Mouse (Mus musculus) cerebellum, postnatal 4 days (tissue): ENCODE data around the gene Hist1h3g.

ENCODE experiments used
- DNase-seq, 2 experiments: peaks; one replicate each; pipeline ENCODE4 v3.0.0; 2022; ENCODE audit warnings: low spot score in 2 of 2, mixed read lengths in 1 of 2

Gene Hist1h3g

DNA sequence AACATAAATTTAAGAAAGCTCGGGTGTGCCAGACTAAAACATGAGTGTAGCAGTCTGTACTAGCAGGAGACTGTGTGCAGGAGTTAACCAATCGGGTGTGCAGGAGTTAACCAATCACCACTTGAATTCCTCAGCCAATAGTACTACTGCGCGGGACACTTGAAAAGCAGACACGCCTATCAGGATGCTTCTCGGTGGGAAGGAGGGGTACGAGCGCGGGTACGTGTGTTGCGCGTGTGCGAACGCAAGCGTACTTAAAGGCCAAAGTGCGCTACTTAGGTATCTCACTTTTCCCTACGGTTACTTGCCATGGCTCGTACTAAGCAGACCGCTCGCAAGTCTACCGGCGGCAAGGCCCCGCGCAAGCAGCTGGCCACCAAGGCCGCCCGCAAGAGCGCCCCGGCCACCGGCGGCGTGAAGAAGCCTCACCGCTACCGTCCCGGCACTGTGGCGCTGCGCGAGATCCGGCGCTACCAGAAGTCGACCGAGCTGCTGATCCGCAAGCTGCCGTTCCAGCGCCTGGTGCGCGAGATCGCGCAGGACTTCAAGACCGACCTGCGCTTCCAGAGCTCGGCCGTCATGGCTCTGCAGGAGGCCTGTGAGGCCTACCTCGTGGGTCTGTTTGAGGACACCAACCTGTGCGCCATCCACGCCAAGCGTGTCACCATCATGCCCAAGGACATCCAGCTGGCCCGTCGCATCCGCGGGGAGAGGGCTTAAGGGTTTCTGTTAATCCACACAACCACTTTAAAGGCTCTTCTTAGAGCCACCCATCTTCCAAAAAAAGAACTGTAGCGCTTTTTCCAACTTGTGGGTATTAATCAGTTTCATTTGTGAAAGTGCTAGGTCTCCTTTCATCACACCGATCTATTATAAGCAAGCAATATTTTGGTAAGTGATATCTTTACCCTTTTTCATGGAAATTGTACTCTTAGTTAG lies at the start of gene Hist1h3g:
Gene Hist1h3g, plus strand, starts transcription at position 286 of the 939 bp plus-strand sequence.
- DNase-seq, result peak; percentile 72 to 84

DNA sequence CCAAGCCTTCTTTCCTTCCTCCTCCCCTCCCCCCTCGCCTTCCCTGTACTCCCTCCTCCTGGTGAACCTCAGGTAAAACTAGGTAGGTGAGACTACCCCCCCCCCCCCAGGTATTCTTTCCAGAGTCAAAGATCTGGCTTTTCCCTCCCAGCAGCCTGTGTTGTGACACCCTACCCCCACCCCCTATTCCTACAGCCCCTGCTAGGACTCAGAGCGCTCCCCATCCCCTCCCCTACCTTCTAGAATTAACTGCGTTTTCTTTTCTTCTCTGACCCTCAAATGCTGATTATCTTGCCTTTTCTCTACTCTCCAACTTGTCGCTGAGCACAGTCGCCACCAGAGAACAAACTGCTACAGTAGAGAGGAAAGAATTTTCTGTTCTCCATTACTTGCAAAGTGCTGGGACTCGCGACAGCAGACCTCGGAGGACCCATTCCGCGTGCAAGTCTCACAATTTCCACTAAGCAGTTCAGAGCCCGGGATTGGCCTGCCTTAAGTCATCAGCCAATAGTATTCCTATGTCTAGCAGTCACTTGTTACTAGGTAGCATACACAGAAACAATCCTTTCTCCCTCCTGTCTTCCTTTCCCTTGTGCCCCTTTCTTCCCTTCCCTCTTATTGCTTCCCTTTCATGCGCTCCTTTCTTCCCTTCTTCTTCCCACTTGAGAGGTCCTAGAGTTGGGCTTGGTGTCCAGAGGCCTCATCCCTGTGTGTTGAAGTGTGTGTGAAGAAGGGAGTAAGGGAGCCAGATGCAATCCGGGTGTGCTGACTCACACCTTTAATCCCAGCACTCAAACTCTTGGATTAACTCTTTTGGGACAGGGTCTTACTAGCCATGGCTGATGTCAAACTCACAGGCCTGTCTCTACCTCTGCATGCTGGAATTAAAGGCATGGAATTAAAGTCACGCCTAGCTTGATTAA lies 46.6 kb upstream of the Hist1h3g start, which contains the start of gene Btn2a2:
Gene Btn2a2, minus strand, starts transcription at position 458 of the 923 bp plus-strand sequence.
- DNase-seq, result peak in 1 of 2 experiments; percentile 56

DNA sequence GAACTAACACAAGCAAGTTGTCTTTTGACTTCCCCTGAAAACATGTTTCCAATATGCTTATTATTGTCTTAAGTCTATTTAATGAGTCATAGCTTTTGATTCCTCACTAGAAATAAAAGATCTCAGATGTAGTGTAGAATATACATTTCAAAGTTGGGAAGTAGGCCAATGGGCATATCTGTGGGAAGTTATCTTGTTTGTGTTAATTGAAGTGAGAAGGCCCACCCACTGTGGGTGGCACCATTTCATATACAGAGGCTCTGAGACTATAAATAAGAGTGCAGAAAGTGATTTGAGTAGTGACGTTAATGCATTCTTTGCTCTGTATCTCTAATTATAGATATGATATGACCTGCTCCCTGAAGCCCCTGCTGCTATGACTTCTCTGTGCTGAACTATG lies 44.4 kb upstream of the Hist1h3g start:
- no peak for DNase-seq

DNA sequence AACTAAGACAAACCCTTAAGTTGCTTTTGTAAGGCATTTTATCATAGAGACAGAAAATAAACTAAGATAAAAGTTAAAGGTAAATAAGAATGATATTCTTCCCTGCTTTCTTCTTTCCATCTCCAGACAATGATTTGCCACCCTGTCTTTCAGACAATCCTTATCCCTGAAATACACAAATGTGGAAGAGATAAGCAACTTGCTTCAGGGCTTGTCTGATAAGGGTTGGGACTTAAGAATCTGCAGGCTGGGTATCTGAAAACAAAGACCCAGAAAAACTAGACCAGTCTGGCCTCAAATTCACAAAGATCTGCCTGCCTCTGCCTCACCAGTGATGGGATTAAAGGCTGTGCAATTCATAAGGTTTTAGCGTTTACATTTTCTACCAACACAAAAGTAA lies 44.0 kb upstream of the Hist1h3g start:
- no peak for DNase-seq

DNA sequence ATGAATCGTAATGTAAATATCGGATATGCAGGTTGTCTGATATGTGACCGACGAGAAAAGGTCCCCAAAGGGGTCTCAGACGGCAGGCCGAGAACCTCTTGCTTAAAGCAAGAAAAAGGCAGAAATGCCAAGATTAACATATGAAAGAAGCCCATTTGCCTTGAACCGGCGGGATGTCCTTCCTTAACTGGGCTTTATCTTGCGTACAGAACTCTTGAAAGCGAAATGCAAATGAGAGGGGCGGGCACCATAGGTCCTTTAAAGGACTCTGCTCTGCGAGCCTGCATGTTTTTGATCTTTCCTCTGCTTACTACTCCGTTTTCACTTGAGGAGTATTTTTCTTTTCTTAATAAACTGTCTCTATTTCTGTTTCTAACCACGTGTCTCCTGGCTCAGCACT lies 43.2 kb upstream of the Hist1h3g start:
- DNase-seq, result no peak

DNA sequence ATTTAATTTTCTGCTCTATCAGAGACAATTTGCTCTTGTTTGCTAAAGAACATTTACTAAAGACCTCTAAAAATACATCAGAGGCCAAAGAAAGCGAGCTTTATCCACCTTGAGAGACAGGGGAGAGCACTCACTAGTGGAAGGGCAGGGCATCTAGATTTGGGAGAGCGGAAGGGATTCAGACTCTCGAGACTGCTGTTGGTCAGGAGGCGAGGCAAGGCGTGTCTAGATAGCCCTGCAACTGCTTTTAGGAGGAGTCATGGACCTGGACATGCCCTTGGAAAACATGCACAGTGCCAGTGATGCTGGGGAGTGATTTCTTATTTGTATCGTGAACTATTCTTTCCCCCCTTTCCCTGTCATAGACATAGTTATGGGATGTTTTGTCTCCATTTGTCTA lies 39.7 kb upstream of the Hist1h3g start:
- no peak for DNase-seq

DNA sequence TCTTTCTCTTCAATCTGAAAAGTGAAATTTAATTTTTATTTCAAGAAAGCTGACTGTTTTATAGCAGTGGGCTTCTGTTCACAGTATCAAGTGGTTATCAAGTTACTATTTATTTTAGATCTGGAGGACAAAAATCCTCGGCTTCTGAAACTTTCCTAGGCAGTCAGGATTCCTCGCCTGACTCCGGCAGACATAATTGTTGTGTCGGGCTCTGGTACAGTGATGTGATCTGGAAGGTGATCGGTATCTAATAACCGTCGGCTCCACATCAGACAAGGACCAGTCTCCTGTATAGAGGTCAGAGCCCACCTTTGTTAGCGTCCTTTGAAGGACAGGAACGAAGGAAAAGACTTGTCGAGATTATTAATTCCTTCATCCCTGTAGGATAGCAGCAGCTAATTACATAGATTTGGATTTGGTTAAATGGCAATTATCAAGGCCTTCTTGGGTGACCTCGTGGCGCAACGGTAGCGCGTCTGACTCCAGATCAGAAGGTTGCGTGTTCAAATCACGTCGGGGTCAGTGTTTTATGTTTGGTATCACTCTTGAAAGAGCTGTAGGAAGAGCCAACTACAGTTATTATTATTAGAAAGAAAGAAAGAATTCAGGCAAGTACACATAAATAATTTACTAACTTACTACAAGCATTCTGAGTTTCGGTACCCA lies 37.4 kb upstream of the Hist1h3g start:
- DNase-seq, result peak in 1 of 2 experiments; percentile 31

DNA sequence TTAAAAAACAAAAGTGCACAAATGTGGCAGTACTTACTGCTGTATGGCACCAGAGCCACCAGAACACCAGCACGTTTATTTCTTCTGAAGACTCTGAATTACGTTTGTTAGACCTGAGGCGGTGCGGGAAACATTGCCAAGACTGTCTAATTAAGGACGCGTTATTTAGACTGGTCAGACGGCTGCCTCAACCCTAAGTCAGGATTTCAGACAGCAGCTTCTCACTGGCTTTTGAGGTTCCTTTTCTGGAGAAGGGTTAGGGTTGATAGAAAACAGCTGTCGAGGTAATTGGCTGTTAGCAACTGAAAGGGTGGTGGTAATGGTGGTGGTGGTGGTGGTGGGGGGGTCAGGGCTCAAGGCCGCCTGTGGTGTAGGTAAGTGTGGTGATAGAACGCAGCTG lies 36.6 kb upstream of the Hist1h3g start:
- no peak for DNase-seq

DNA sequence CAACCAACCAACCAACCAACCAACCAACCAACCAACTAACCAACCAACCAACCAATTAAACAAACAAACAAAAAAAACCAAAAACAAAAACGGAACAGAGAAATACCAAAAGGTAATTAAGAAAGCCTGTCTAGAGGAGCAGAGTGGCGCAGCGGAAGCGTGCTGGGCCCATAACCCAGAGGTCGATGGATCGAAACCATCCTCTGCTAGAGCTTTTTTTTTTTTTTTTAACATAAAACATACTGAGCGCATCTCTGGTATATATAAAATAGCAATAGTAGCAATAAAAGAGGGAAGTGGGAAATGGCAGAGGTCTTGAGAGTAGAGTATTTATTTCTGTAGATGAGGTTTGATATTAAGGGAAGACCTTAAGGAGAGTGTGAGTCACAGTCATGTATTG lies 35.3 kb upstream of the Hist1h3g start:
- no peak for DNase-seq

DNA sequence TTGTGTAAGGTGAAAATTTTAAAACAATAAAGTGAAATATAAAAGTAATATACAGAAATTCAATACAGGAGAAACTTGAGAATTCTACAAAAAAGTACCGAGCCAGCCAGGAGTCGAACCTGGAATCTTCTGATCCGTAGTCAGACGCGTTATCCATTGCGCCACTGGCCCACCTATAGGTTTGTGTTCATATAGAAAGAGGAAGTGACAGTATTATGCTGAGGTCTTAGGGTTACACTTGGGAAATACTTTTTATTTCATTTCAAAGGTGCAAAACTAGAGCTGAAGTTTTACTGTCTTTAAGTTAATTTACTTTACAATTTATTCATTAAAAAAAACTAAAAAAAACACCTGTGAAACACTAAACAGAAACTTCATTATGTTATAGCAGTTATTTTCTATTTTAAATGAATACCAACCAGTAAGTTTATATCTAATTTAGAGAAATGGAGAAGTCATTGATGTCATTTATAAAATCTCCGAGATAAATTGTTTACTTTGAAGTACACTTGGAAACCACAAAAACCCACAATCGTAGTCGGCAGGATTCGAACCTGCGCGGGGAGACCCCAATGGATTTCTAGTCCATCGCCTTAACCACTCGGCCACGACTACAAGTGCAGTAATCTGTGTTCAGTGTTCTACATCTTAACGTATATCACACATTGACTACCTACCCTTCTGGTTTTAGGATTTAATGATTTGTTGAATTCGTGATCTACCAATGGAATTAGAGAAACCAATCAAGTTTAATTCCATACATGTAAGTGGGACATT lies 34.6 kb upstream of the Hist1h3g start:
- peak in 1 of 2 experiments; percentile 52 for DNase-seq

DNA sequence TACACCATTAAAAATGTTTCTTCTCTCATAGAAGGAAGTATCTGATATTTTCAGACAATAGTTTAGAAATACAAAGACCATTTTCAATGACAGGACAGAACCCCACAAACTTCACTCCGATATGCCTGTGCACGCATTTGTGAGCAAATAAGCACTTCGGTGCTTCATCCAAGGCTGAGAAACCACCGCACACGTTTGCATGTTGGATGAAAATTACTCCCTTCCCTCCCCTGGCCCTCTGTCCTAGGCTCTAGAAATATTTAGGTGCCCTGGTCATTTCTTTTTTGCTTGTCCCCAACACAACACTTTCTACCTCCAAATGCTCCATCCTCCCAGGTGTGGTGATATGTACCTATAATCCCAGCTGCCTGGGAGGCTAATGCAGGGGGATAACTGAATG lies 33.7 kb upstream of the Hist1h3g start:
- DNase-seq, result no peak

DNA sequence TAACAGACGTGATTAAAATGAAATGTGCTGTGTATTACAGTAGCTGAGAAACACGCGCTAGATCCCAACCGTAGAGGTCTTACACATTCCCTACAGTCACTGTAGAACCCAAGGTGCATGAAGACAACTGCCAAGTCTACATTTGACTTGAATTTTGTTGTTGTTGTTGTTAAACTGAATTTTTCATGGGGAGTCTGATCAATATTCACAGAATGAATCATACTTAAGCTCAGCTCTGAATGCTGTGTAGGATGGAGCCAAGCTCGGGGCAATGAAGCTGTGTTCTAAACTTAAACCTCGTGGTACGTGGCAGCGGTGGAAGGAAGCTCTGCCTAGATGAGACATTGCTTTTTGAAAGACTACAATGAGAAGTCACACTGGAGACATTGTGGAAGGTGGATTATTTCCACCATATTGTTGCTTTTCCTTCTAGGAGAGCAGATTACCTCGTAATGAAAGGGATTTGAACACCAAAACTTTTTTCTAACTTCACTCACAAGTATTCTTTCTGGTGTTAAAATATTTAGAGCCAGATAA lies 33.1 kb upstream of the Hist1h3g start:
- DNase-seq, result no peak

DNA sequence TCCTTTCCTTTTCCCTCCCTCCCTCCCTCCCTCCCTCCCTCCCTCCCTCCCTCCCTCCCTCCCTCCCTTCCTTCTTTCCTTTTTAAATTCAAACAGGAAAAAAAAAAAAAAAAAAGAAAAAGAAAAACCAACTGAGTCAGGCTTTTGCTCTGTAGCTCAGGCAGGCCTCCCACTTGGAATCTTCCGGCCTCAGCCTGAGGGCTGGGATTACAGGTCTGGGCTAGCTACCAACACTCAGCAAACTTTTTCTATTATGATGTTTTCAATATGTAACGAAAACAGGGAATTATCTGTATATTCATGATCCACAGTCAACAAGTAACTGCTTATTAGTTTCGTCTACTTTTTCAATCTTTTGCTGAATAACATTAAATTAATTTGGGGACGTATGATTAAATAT lies 32.3 kb upstream of the Hist1h3g start:
- no peak for DNase-seq

DNA sequence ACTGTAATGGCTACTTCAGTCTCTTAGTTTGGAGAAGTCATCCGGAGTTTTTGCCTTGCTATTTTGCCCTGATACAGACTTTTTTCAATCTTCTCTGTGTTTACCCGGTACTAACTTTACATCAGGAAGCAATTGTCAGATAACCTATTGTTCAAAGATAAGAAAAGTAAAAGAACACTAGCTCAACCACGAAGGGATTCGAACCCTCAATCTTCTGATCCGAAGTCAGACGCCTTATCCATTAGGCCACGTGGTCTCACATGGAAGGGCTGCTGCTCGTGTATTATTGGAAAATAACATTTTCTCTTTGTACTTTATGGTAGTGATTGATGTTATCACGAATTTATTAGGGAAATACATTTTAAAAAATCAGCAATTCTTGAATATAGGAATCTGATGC lies 31.4 kb upstream of the Hist1h3g start:
- DNase-seq, result peak in 1 of 2 experiments; percentile 63

DNA sequence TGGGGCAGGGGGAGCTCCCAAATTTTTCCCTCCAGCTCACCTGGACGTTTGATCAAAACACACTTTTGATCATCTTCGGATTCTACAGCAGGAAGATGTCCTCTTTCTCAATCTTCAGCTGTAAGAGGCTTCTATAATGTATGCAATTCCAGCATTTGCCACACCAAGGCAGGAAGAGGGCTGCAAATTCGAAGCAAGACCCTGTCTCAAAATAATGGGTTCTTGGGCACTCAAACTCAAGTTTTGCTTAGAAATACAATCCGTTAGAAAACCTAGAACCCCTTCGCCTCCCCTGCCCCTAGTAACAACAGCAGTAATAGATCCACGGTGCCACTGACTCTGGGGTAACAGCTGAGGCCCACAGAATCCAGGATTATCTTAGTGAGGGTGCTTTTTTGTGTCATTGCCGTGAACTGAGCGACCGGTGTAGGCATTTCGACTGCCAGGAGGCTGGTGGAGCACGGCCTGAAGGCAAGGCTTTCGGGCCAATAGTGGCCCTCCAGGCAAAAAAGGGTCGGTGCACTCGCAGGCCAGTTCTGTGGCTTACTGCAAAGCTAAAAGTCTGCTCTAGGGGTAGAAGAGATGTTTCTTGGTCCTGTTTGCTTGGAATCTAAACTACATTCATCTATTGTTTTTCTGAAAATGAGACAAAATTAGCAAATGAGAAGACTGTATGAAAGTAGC lies 29.4 kb upstream of the Hist1h3g start:
- DNase-seq, result no peak

DNA sequence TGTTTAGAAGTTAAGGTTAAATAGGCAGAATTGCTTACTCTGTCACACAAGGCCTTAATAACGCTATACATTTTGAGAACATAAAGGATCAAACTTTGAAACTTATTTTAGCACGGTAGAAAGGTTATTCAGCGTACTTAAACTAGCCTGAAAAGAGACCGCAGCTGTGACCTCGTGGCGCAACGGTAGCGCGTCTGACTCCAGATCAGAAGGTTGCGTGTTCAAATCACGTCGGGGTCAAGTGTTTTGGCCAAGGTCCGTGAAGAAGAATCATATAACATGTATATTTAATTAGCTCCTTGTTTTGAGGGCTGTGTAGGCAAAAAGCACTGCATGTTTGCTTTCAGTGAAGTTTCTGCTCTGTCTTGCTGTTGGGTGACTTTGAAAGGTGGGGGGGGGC lies 28.9 kb upstream of the Hist1h3g start:
- peak in 1 of 2 experiments; percentile 45 for DNase-seq

DNA sequence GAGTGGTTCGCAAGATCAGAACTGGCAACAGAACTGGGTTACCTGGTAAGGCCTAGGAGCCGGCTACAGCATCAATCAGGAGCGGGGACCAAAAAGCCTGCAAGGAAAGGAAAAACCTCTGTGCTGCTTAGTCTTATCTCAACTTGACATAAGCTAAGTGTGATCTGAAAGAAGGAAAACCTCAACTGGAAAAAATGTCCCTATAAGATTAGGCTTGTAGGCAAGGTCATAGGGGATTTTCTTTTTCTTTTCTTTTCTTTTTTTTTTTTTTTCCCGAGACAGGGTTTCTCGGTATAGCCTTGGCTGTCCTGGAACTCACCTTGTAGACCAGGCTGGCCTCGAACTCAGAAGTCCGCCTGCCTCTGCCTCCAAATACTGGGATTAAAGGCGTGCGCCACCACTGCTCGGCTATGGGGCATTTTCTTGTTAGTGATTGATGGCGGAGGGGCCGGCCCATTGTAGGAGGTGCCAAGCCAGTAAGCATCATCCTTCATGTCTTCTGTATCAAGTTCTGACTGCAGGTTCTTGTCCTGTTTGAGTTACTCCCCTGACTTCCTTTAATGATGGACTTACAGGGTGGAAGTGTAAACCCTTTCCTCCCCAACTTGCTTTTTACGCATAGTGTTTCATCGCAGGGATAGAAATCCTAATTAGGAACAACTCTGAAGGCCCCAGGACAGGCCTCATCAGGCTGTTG lies 28.3 kb upstream of the Hist1h3g start:
- DNase-seq, result no peak

DNA sequence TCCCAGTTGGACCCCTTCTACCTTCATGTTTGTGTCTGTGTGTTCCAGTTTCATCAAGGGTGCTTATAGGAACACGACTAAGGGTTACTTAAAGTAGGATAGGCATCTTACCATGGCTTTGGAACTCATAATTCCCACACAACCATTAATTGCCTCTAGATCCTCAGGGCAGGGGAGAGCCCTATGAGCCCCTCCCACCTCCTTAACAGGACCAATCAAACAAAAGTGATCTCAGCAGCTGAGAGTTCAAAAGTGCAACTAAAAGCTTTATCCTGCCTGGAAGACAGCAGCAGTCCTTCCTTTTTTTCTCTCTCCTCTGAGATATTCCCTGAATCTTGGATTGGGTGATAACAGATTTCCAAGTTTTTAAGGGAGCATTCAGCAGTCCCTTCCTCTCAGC lies 25.1 kb upstream of the Hist1h3g start:
- no peak for DNase-seq

DNA sequence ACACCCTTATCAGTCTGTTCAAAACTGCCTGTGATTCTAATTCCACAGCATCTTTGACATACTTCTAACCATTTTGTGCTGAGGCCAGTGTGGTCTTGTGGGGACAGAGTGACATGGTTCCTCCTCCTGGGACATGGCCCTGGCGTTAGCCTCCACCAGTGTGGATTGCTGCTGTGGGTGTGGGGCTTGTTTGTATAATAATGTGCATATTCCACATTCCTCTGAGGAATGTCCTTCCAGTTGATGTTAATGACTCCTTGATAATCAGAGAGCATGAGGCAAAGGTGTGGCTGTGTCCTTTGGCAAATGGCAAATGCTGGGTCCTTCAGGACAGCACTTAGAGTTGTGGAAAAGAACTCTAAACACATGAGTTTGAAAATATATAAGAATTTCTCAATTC lies 21.7 kb upstream of the Hist1h3g start:
- DNase-seq, result no peak

DNA sequence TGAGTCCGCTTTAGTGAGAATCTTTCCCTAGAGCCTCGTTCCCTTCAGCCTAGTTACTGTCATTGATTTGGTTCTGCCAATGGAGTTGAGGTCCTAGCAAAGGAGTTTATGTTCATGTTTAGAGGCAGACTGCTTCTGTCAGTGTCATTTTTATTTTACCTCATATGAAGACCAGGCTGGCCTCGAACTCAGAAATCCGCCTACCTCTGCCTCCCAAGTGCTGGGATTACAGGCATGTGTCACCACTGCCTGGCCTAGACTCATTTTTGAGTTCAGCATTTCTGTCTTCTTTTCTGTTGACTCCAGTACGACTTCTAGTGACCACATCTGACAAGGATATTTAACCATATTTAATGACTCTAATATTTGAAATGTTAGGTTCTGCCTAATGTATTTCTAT lies 19.9 kb upstream of the Hist1h3g start:
- no peak for DNase-seq
